ENCODE assay signal across 23 mouse cellular contexts in the genomic region with DNA sequence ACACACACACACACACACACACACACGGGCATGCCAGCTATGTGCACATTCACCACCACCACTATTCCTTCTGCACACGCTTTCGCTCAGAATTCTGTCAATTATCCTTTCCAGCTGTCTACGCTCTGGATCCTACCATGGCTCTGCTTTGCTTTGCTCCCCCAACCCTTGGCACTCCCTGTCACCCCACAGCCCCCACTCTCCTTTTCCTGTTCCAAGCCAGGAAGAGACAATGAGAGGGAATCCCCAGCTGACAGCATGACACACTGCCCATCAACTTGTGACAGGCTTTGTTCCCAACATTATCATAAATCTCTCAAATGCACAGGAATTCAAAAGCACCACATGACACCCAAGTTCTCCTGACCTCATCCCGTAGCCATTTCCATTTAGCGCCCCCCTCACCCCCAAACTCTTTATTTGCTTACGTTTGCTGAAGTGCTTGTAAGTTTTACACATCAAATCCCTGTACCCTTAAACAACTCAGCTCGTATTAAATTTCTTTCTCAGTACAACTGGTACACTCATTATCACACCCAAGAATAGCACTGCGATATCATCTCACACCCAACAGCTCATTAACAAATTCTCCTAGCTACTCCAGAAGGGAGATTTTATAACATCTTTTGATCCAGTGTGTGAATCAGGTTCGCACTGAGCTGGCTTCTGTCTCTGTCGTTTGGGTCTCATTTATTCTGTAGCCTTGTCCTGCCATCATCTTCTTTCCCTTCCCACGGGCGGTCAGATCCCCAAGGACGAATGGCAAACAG.
A peak's percentile ranks its signal among the peaks of the same experiment; 100 is the strongest.
DNase-seq lines count a peak whose midpoint lies in the region; ATAC-seq lines count a peak whose summit lies in the region.
"Had no signal": no experiment of that assay in that cellular context is flagged by ENCODE, and none has a peak within 500 bp of the region (broad histone marks: within the 10 kb centered on the region; RNA-seq: fewer than 3 reads in every experiment).

No protein-coding gene starts in this region.

- H3K4me3 ChIP-seq in hindbrain, embryonic 10.5 days = no peak overlapping the region
- no peak overlapping the region for H3K4me3 ChIP-seq in hindbrain, embryonic 12.5 days
- H3K4me3 ChIP-seq: embryonic facial prominence, embryonic 12.5 days; limb, embryonic 13.5 days; myocyte had no signal

- no peaks in the 10 kb centered on the region for H3K36me3 ChIP-seq in hindbrain, embryonic 10.5 days
- no peaks in the 10 kb centered on the region for H3K36me3 ChIP-seq in hindbrain, embryonic 12.5 days
- H3K36me3 ChIP-seq: embryonic facial prominence, embryonic 12.5 days; G1E; limb, embryonic 13.5 days had no signal

- H3K4me2 ChIP-seq in hindbrain, embryonic 12.5 days (replicated peaks) = no peak overlapping the region
- H3K4me2 ChIP-seq: embryonic facial prominence, embryonic 12.5 days; limb, embryonic 13.5 days had no signal

- H3K9ac ChIP-seq in hindbrain, embryonic 12.5 days = no peak overlapping the region
- H3K9ac ChIP-seq: embryonic facial prominence, embryonic 12.5 days; limb, embryonic 13.5 days; liver, embryonic 14.5 days had no signal

- H3K27me3 ChIP-seq in hindbrain, embryonic 10.5 days (ENCODE audit: insufficient read depth, poor library complexity, severe bottlenecking) = 0 out of 2 replicates have a peak, but pooled peaks cover 4% of the 10 kb centered on the region
- H3K27me3 ChIP-seq in hindbrain, embryonic 12.5 days = no peaks in the 10 kb centered on the region
- H3K27me3 ChIP-seq: limb, embryonic 13.5 days had no signal

- peak overlapping the region; percentile 35; the same call in 1 of the 2 replicates for H3K27ac ChIP-seq in hindbrain, embryonic 10.5 days
- no peak overlapping the region for H3K27ac ChIP-seq in hindbrain, embryonic 12.5 days
- H3K27ac ChIP-seq: embryonic facial prominence, embryonic 12.5 days; limb, embryonic 13.5 days; liver, embryonic 14.5 days; stomach, postnatal 0 days had no signal

- peak; percentile 10 for DNase-seq in adrenal gland, adult 2 months
- DNase-seq in adrenal gland, adult (ENCODE audit: inconsistent age in 2 of 2, low spot score in 1 of 2) = no peak
- peak; percentile 26 for DNase-seq in hindbrain, embryonic 10.5 days (ENCODE audit: low spot score)
- DNase-seq in retina, postnatal 1 day = peak; percentile 12
- DNase-seq in retina, embryonic 14.5 days (ENCODE audit: low spot score) = no peak
- peak; percentile 16 for DNase-seq in telencephalon, adult 2 months (ENCODE audit: low read depth, low spot score)
- DNase-seq in natural killer cell, adult 2 months (ENCODE audit: low spot score in 2 of 2) = no peak
- DNase-seq: adrenal gland, adult 8-10 months; cerebellum, adult 11-12 months; heart, postnatal 4 days; kidney, postnatal 14 days; midbrain, embryonic 14.5 days; right cerebral cortex, postnatal 25 days; thymus, postnatal 25 days had no signal

- H3K4me1 ChIP-seq in hindbrain, embryonic 10.5 days (replicated peaks) = peaks cover 39% of the 10 kb centered on the region
- peaks cover 24% of the 10 kb centered on the region for H3K4me1 ChIP-seq in hindbrain, embryonic 12.5 days
- H3K4me1 ChIP-seq: embryonic facial prominence, embryonic 12.5 days had no signal

- WGBS in hindbrain, embryonic 10.5 days = 58% methylated on average over 14 of the region's 14 CpGs
- 54% methylated on average over 14 of the region's 14 CpGs for WGBS in hindbrain, embryonic 12.5 days

- ATAC-seq in hindbrain, embryonic 12.5 days (ENCODE audit: low FRiP score) = no peak
- ATAC-seq: CD4-positive, CD25-positive, alpha-beta regulatory T cell, adult 4 months; intestine, embryonic 16.5 days had no signal

- no peaks in the 10 kb centered on the region for H3K9me3 ChIP-seq in hindbrain, embryonic 10.5 days
- no peaks in the 10 kb centered on the region; the same call in 1 of the 2 replicates for H3K9me3 ChIP-seq in hindbrain, embryonic 12.5 days (replicated peaks)
- H3K9me3 ChIP-seq: embryonic facial prominence, embryonic 12.5 days; limb, embryonic 13.5 days had no signal

Comparison
In these comparisons a context has a peak if more than half of its experiments do, and no peak if none do; other contexts are left out.
1. DNase-seq: peak in adrenal gland, adult 2 months (single experiment), hindbrain, embryonic 10.5 days (single experiment), retina, postnatal 1 day (single experiment) and telencephalon, adult 2 months (single experiment); none in adrenal gland, adult (0 of 2), retina, embryonic 14.5 days (single experiment) and natural killer cell, adult 2 months (0 of 2).